Mouse (Mus musculus) effector memory CD4-positive, alpha-beta T cell, adult 5 months (primary cell): ENCODE results near the gene Pfn2. TPM values are rescaled to one million over a fixed set of nuclear protein-coding genes. Genes with fewer than 3 reads are reported as not detected.

Experiments used
- polyA plus RNA-seq: library from polyadenylated mRNA; unstranded; fragments of 100-300 nt; shearing (Covaris generic); gene quantifications from one replicate; pipeline ENCODE4 v1.2.1, GENCODE M21; 2017

Pfn2 gene
- 11.4 TPM for polyA plus RNA-seq

DNA sequence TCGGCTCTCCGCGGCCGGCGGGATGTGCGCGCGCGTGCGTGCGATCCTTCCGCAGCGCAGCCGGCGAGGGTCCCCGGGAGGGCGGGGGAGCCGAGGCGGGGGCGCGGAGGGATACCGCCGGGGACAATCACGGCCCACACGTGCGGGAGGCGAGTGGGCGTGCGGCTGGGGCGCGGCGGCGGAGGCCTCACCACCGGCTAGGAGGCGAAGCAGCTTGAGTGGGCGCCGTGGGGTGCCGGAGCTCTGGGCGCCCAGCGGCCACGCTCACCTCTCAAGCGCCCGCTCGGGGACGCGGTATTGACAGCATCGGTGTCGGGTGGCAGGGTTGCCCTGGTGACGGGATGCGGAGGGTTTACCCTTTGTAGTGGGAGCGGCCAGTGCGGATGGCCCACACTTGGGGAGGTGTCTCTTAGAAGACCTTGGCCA lies at the start of gene Pfn2:
TSS of gene Pfn2 (minus strand) at position 320 of the 426 bp plus-strand sequence.

Other genes starting within 250 kb of the Pfn2 start
- gene Commd2, start 196.4 kb downstream of the Pfn2 start, polyA plus RNA-seq: 34.7 TPM
- not detected for gene Ankub1, start 155.3 kb downstream of the Pfn2 start, polyA plus RNA-seq
- gene Rnf13, start 112.0 kb downstream of the Pfn2 start, polyA plus RNA-seq: 50.8 TPM